Mouse (Mus musculus) kidney, adult 8-10 months (tissue): ENCODE results near the gene Olfr512.

Experiments used
- DNase-seq, 2 experiments: peaks; one replicate each; pipeline ENCODE4 v3.0.0; 2022

The Olfr512 gene

DNA sequence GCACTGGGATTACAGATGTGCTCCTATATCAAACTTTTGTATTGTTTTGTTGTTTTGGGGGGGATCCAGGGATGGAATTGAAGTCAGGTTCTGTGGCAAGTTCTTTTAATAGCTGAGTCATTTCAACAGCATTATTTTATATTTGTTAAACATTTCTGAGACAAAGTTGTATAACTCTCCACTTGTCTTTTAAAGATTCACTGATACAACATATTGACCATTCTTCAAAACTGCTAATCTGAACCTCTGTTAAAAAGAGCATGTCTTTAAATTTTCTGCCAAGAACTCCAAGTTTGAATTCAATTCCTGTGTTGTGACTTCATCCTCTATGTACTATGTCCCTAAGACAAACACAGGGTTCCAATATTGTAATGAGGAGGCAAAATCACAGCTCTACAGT is at the start of gene Olfr512:
Olfr512 (plus strand) TSS at position 301 of the 400 bp plus-strand sequence.
- no peak for DNase-seq

DNA sequence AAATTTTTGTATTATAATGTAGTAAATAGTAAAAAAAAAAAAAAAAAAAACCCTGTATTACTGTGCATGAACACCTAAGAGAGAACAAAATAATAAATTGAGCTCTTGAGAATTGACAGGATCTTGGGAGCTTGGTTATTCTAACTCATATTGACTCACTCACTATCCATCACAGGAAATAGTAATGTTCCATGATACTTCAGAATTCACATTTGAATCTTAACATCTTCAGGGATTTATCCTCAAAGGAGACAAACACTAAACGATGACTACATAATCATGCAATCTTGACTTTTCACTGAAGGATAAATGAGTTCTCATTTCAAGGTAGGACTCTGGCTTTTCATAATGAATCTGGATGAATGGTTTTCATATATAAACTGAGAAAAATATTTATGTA is 47.0 kb upstream of the Olfr512 start, which contains the start of gene Olfr510:
Olfr510 (plus strand) TSS at position 301 of the 400 bp plus-strand sequence.
- no peak for DNase-seq

DNA sequence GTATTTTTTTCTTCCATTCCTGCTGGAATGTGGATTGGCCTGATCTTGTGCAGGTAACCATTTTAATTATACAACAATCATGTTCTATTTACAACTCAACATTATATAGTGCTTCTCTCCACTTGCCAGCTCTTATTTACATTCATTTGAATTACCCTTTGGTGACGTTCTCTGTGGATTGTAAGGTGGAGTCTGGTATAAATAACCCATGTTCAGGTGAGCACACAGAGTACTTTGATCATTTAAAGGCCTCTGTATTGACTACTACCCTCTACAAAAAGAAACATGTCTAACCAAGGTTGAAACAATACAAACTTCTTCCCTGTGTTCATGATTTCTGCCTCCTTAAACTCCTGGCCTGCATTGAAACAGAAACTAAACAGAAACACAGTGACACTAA is 42.1 kb upstream of the Olfr512 start:
- DNase-seq, result no peak

- no peak for DNase-seq
These were observed 34.2 kb upstream of the Olfr512 start for GRCm38 (mm10) chr7:108678886-108679285.

- no peak for DNase-seq
These were observed 37.6 kb downstream of the Olfr512 start, which contains the start of gene Olfr513 for GRCm38 (mm10) chr7:108750673-108751072. Olfr513 (plus strand) TSS chr7:108750973.

DNA sequence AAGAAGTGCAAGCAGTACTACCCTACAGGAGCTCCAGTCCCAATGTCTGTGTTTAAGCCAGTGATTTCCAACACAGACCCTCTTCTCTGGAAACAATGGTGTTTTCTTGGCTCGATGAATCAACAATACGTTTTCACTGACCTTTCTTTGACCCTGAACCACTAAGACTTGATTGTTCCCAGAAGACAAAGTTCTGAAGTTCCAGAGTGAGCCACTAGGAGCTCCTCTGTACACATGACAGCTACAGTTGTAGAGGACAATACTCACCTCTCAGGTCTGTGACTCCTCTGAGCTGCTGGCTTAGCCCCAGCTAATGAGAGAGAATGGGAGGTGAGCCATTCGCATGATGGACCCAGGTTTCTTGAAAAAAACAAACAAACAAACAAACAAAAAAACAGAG is 47.3 kb downstream of the Olfr512 start:
- DNase-seq, result no peak
